Mouse (Mus musculus) A20 (cell line): ENCODE measurements at regions not wholly inside any gene's neighbourhood (a gene's known extent, or its start where the extent isn't known, plus 50 kb on each side); places are given as distances from the start of the nearest gene placed in this dataset.

Experiments used
- DNase-seq: peaks from one replicate; pipeline ENCODE4 v3.0.0-alpha.2; 2011; ENCODE audit warnings: low read depth, low spot score

GRCm38 (mm10) chr3:8751356-8751755 lies 858.5 kb downstream of the Zfp704 start:
- no peak for DNase-seq

- no peak for DNase-seq
These were observed 859.0 kb downstream of the Zfp704 start for GRCm38 (mm10) chr3:8750858-8751257.

- no peak for DNase-seq
These were observed 859.7 kb downstream of the Zfp704 start for GRCm38 (mm10) chr3:8750162-8750561.

- no peak for DNase-seq
These were observed 862.7 kb downstream of the Zfp704 start for GRCm38 (mm10) chr3:8747201-8747600.

GRCm38 (mm10) chr3:8746677-8747076 lies 863.2 kb downstream of the Zfp704 start:
- peak; percentile 3 for DNase-seq

GRCm38 (mm10) chr3:8746037-8746436 lies 863.8 kb downstream of the Zfp704 start:
- no peak for DNase-seq

GRCm38 (mm10) chr3:8744857-8745256 lies 865.0 kb downstream of the Zfp704 start:
- no peak for DNase-seq

GRCm38 (mm10) chr3:8743650-8744049 lies 866.2 kb downstream of the Zfp704 start:
- no peak for DNase-seq

- no peak for DNase-seq
These were observed 868.4 kb downstream of the Zfp704 start for GRCm38 (mm10) chr3:8741266-8742023.

- no peak for DNase-seq
These were observed 869.2 kb downstream of the Zfp704 start for GRCm38 (mm10) chr3:8740710-8741109.

GRCm38 (mm10) chr3:8739299-8739698 lies 870.6 kb downstream of the Zfp704 start:
- no peak for DNase-seq

- no peak for DNase-seq
These were observed 873.5 kb downstream of the Zfp704 start for GRCm38 (mm10) chr3:8736239-8736953.

- no peak for DNase-seq
These were observed 875.8 kb downstream of the Zfp704 start for GRCm38 (mm10) chr3:8734096-8734495.

GRCm38 (mm10) chr3:8731398-8731797 lies 878.5 kb downstream of the Zfp704 start:
- DNase-seq = no peak

- DNase-seq = no peak
These were observed 888.0 kb downstream of the Zfp704 start for GRCm38 (mm10) chr3:8721628-8722594.

GRCm38 (mm10) chr3:8720586-8721100 lies 889.2 kb downstream of the Zfp704 start:
- DNase-seq = no peak

- DNase-seq = no peak
These were observed 891.7 kb downstream of the Zfp704 start for GRCm38 (mm10) chr3:8718206-8718605.

GRCm38 (mm10) chr3:8717334-8717812 lies 892.5 kb downstream of the Zfp704 start:
- no peak for DNase-seq
